Mouse (Mus musculus) lung, postnatal 10 days (tissue): ENCODE measurements around the gene Slc39a1.
"Not testable (repeated sequence)": the region's sequence is repeated elsewhere in the genome, so short reads cannot be mapped to it uniquely, and the experiment has no call there.

Experiments
- DNase-seq: peaks from one replicate; pipeline ENCODE4 v3.0.0; 2021

The Slc39a1 gene

DNA sequence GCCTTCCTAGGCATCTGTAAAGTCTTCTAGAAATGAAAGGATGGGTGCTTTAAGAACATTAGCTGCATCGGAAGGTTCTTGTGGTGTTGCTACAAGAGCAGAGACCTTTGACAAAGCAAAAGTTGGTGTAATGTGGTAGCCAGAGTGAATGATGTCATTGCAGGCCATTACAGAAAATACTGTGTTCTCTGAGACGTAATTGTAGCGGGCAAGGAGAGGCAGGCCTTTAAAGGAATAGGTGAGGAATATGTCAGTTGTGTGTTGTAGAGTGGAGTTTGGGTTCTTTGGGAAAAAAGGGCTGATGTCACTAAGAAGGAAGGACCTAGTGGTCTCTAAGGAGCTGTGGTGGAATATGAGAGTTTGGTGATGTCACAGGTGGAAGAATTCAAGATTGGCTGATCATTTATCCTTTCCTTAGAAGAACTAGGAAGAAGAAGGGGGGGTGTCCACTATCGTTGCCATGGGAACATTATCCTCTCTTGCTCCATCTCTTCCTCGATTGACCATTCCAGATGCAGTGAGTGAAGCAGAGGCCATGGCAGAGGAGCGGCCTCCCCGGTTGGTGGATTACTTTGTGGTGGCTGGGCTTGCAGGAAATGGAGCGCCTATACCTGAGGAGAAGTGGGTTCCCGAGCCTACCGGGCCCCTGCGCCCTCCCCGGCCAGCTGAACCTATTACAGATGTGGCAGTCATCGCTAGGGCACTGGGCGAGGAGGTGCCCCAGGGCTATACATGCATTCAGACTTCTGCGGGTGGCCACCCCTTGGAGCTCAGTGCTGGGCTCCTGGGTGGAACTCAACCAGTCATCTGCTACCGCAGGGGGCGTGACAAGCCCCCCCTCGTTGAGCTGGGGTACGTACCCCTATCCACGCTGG is 19.2 kb downstream of the Slc39a1 start:
- no peak for DNase-seq

DNA sequence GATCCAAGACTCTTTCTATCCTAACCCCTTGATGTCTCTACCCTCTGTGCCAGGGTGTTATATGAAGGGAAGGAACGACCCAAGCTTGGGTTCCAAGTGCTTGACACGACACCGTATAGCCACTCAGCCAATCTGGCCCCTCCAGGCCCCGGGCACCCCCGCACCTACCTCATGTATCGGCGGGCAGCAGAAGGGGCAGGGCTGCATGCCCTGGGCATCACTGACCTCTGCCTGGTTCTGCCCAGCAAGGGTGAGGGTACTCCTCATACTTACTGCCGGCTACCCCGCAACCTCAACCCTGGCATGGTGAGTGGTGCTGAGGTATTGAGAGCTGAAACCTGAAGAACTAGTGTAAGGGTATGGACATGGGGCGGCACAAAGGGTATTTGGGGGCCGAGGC is 20.2 kb downstream of the Slc39a1 start:
- no peak for DNase-seq

DNA sequence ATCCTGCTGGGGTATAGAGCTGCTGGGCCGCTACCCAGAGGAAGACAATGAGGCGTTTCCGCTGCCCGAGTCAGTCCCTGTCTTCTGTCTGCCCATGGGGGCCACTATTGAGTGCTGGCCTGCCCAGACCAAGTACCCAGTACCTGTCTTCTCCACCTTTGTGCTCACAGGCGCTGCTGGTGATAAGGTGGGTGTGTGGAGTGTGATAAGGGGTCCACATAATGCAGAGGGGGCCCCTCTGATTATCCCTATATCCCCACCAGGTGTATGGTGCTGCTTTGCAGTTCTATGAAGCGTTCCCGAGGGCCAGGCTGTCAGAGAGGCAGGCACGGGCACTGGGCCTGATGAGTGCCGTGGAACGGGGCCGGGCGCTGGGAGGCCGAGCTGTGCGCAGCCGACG is 21.0 kb downstream of the Slc39a1 start:
- no peak for DNase-seq

DNA sequence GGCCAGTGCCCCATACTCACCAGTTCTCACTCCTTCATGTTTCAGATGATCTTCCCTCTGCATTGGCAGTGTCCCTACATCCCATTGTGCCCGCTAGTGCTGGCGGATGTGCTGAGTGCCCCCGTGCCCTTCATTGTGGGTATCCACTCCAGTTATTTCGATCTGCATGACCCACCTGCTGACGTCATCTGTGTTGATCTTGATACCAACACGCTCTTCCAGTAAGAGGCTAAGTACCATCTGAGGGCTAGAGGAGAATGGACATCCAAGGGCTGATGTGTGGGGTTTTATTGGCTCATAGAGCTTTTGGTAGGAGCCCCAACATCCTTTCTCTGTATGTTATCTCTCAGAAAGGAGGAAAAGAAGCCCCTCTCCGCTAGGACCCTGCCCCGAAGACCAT is 22.8 kb downstream of the Slc39a1 start:
- no peak for DNase-seq

DNA sequence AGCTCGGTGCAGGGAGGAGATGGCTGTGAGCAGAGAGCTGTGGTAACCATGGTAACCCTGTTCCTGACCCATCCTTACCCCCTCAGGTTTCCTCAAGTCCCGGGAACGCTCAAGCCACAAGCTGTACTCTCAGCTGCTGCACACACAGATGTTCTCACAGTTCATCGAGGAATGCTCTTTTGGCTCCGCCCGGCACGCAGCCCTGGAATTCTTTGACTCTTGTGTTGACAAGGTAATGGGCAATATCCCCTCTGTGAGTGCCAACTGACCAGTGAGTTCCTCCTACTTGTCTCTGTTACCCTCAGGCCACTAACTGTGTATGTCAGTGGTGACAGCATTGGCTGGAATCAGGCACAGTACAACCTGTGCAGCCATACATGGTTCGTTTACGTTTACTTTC is 24.2 kb downstream of the Slc39a1 start:
- DNase-seq = no peak

DNA sequence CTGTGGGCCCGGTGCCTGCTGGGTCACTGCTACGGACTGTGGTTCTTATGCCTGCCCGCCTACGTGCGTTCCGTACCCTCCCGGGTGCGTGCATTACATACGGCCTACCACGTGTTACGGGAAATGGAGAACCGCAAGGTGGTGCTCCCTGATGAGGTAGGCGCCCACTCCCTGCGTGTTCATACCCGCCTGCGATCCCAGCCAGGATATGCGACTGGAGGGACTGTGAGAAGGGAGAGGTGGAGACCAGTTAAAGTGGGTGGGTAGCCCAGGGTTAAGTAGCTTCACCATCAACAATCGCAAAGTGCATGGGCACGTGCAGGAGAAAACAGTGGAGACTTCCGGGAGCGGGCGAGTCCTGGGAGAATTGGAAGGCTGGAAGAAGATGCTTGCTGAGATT is 25.9 kb downstream of the Slc39a1 start:
- no peak for DNase-seq

DNA sequence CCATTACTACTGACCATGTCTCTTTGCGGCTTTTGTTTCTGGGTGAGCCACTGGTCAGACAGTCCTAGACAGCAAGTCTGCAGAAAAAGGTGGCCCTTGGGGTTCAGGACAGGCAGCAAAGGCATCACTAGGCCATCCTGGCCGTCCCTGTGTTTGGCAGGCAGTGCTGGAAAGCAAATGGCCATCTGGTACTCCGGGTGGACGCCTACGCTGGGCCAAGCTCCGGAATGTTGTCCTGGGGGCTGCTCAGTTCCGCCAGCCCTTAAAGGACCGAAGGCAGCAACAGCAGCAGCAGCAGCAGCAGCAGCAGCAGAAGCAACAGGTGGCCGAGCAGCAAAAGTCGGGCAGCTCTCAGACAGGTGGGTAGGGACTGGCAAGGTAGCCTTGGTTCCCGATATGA is 27.3 kb downstream of the Slc39a1 start:
- no peak for DNase-seq

DNA sequence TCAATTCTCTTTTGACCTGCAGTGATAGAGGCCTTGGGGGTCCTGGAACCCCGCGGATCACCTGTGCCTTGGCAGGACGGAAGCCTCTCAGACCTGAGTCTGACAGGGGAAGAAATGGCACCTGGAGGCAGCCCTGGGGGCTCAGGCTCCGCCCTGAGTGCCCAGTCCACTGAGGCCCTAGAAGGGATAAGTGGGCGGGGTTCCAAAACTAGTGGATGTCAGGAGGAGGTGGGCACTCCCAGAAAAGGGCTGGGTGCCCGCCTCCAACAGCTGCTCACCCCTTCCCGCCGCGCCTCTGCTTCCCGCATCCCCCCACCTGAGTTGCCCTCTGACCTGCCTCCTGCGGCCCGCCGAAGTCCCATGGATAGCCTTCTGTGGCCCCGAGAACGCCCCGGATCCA is 28.9 kb downstream of the Slc39a1 start:
- no peak for DNase-seq

DNA sequence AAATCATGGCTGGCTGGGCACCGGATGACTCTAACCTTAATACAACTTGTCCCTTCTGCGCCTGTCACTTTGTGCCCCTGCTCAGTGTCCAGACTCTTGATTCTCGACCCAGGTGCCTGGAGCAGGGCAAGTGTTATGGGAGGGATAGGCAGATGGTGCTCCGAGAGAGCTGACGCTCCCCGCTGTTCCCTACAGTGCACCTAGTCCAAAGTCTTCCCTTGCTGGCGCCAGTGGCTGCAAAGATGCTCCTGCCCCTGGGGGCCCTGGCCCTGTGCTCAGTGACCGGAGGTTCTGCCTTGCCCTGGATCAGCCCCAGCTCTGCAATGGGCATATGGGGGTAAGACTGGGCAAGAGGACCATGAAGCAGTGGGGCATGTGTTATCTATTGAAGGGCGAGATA is 29.8 kb downstream of the Slc39a1 start:
- no peak for DNase-seq

DNA sequence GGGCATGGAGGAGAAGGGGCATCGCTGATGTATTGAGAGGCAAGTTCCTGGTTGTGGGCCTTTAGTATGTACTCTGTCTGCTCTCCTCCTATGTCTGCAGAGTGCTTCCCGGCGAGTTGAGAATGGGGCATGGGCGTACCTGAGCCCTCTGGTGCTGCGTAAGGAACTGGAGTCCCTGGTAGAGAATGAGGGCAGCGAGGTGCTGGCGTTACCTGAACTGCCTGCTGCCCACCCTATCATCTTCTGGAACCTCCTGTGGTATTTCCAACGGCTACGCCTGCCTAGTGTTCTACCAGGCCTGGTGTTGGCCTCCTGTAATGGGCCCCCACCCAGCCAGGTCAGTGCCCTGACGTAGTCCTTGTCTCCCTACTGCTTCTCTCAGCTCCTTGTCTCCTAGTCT is 30.2 kb downstream of the Slc39a1 start:
- no peak for DNase-seq

DNA sequence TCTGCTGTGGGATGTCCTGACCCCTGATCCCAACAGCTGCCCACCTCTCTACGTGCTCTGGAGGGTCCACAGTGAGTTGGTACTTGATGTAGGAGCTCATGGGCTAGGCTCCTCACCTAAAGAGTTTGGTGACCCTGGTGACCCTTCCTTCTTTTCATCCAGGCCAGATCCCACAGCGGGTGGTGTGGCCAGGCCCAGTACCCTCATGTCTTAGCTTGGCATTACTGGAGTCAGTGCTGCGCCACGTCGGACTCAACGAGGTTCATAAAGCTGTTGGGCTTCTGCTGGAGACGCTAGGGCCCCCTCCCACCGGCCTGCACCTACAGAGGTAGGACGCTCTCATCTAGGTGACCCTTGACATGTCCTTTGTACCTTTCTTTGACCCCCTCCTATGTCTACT is 31.2 kb downstream of the Slc39a1 start:
- DNase-seq = no peak

DNA sequence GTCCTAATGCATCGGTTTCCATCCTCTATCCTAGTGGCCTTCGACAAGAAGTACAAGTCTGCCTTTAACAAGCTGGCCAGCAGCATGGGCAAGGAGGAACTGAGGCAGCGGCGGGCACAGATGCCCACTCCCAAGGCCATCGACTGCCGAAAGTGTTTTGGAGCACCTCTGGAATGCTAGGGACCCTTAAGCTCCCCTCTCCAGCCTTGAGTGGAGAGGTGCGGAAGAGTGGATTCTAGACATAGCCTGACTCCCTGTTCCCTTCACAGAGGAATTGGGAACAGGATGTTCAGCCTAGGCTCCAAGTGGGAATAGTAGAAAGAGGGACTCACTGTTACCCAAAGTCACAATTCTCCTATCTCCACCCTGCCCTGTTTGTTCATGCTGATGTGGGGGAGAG is 31.8 kb downstream of the Slc39a1 start:
- DNase-seq = no peak

DNA sequence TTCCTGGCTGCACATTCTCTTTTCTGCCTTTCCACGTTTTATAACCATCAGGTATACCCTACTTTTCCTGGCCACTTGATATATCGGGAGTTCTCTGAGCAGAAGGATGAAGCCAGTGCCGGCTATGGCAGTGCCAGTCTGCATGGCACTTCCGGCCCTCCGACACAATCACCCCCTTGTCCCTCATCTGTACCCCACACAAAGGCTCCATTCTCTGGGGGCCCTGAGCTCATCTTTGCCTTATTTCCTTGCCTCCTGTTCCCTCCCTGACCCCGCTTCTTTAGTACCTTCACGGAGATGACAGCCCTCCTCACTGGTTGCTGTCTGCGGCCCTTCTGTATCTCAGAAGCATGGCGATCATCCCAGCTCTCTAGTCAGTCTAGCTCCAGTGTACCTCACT is 32.7 kb downstream of the Slc39a1 start:
- DNase-seq = no peak

DNA sequence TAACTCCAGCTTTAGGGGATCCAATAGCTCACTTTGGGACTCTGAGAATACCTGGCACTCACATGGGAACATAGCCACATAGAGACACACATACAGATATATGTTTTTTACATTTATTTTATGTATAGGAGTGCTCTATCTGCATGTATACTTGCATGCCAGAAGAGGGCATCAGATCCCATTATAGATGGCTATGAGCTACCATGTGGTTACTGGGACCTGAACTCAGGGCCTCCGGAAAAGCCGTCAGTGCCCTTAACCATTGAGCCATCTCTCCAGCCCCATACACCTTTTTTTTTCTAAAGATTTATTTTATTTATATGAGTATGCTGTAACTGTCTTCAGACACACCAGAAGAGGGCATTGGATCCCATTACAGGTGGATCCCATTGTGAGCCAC is 36.2 kb downstream of the Slc39a1 start:
- no peak for DNase-seq

DNA sequence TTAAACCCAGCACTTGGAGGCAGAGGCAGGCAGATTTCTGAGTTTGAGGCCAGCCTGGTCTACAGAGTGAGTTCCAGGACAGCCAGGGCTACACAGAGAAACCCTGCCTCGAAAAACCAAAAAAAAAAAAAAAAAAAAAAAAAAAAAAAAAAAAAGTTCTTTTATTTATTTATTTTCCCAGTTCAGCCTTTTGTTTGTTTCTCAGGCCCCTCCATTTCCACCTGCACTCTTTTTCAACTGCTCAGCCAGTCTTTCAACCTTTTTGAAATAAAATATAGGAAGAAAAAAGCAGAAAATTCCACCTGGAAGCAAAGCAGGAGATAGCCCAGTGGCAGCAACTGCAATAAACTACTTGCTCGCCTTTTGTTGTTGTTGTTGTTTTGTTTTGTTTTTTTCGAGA is 41.4 kb downstream of the Slc39a1 start:
- DNase-seq = not testable (repeated sequence)

DNA sequence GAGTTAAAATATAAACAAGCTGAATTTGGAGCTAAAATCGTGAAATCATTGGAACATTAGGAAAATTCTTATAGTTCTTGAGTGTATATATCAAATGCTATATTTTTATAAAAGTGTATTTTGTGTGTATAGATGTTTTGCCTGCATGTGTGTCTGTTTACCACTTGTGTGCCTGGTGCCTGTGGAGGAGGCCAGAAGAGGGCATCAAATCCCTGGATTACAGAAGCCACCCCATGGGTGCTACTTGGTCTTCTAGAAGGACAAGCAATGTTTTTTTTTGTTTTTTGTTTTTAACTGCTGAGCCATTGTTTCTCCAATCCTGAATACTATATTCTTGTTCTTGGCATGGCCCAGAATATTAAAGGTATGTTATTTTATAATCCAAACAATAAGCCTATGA is 42.6 kb downstream of the Slc39a1 start:
- DNase-seq = no peak

DNA sequence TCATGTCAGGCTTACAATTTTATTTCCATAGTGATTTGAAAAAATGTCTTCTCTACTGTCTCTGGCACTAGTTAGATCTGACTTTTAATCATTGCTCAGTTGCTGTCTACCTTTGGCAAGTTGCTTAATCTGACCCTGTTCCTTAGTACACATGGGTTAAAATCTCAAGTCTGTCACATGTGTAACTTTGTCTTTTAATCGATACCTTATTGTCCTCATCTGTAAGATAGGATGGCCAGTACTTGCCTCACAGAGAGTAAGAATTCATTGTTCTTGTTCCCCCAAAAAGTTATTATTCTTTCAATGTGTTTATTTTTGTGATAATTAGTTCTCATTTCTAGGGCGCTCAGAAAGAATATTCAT is 44.0 kb downstream of the Slc39a1 start:
- no peak for DNase-seq

DNA sequence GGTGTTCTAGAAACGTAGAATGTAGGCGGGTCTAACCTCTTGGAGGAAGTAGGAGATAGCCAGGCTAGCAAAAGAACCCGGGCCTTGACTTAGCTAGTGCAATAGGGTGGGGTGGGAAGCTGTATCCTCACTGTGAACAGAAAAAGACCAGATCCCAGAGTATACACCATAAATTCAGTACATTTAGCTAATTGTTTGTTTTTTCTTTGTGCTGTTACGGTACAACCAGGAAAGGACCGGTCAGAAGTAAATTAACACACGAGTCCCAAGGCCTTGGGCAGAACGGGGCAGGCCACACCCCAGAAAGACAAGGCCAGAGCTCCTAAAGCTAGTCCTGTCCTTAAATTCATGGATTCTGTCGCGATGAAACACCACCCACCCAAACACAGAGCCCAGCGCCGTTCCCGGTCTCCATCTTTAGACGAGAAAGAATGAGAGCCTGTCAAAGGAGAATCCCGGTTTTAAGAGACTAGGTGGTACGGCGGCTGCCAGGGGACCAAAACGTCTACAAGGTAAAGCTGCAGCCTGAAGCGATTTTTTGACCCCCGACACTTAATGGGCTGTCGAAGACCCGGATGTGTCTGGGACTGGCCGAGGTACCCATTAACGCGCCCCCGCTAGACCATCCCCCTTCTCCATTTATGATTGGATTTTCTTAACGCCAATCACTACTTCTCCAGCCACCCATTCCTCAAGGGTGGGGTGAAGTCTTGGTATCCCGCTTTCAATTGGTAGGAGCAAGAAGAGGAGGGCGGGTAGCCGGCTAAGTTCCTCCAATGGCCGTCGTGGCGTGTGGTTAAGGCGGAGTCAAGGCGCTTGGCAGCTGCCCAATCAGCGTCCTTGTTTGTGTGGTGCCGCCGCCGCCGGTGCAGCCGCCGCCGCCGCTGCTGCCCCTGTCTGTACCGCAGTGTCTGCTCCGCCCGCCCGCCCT is 44.6 kb downstream of the Slc39a1 start, which contains the start of gene Gatad2b:
Gene Gatad2b (plus strand): TSS at position 834 of the 931 bp plus-strand sequence.
- peak; percentile 99 for DNase-seq

DNA sequence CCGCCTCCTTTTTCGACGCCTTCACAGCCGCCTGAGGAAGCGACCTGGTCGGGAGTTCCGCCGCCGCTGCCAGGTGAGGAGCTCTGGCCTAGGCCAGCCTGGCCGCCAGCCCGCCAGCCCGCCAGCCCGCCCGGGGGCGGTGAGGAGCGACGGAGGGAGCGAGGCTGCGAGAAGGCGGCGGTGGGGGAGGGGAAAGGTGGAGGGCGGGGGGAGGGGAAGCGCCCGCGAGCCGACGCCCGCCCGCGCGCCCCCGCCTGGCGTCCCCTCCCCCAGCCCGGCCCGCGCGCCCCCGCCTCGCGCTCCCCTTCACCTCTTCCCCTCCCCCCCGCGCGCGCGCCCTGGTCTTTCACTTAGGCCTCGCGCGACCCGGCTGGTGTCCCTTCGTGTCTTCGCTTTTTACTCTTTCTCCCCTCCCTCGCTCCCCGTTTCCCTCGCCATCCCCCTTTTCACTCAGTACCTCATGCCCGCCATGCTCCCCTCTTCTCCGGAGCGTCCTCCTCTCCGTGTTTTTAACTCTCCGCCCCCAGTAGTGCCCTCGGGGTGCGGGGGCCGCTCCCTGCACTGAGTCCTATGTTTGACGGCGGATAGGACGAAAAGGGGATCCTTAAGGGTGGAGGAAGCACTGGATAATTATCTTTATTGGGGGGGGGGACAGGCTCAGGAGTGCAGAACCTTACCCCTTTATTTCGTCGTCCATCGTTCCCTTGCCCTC is 45.5 kb downstream of the Slc39a1 start:
- peak; percentile 80 for DNase-seq

DNA sequence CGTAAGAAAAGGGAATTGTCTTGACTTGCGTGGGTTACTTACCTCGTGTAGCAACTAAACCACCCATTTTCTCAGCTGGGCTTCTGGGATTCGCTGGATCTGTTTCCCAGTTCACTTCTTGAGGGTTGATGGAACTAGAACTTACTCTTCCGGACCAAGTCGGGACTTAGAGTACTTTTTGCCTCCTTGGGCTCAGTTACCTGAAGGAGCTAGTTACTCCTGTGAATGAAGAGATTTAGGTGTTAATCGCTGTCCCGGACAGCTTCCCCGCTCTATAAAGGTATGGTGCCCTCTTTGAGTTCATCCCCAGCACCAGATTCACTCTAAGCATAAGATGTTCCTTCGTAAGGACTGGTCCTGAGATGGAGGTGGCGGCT is 46.1 kb downstream of the Slc39a1 start:
- no peak for DNase-seq

DNA sequence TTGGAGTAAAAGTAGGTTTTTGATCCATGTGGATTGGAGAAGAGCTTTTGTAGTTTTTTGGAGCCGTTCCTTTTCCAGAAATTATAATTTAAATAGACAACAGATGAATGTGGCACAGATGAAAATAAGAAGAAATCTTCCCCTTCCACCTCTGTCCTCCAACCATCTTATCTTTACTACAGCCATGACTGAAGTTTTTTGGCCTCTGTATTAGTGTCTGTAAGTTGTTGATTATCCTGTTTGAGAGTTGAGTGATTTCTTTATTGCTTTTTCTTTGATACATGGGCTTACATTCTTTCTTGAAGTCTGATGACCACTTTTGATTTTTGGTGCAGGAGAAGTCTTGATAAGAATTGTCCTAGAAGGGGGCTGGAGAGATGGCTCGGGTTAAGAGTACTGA is 46.7 kb downstream of the Slc39a1 start:
- no peak for DNase-seq
